Mouse (Mus musculus) megakaryocyte, embryonic 14.5 days (primary cell): ENCODE data around the gene Mbd3. TPM values are rescaled to one million over a fixed set of nuclear protein-coding genes. Genes with fewer than 3 reads are reported as not detected.

Source experiments
- H3K27me3 ChIP-seq: replicated peaks from 2 replicates; pipeline ENCODE3; 2012; ENCODE audit warnings: inconsistent platforms
- H3K36me3 ChIP-seq: replicated peaks from 2 replicates; pipeline ENCODE3; 2012; ENCODE audit warnings: low read length, inconsistent platforms, mixed read lengths
- H3K4me1 ChIP-seq: 2 replicates; pipeline ENCODE4 v1.6.1; 2012; ENCODE audit warnings: inconsistent platforms
- H3K4me3 ChIP-seq: replicated peaks from 2 replicates; pipeline ENCODE3; 2012; ENCODE audit warnings: moderate library complexity, mild to moderate bottlenecking, inconsistent platforms
- H3K9me3 ChIP-seq: 2 replicates; pipeline ENCODE4 v1.6.1; 2012; ENCODE audit warnings: inconsistent platforms
- FLI1 ChIP-seq: IDR thresholded peaks from 2 replicates; pipeline ENCODE4 v1.6.1; 2012; ENCODE audit warnings: low read length, inconsistent platforms, mixed read lengths
- GATA1 ChIP-seq: IDR thresholded peaks from 3 replicates; pipeline ENCODE4 v1.6.1; 2012; ENCODE audit warnings: mixed read lengths, low read length, inconsistent platforms, borderline replicate concordance
- polyA plus RNA-seq: library from polyadenylated mRNA; stranded (reverse); fragments of >175 nt; gene quantifications from 2 replicates; pipeline ENCODE4 v1.2.3, GENCODE M21; 2012; ENCODE audit warnings: low replicate concordance; ENCODE audit not compliant: insufficient read depth

Gene Mbd3
- polyA plus RNA-seq, 1 experiment: 199 TPM

DNA sequence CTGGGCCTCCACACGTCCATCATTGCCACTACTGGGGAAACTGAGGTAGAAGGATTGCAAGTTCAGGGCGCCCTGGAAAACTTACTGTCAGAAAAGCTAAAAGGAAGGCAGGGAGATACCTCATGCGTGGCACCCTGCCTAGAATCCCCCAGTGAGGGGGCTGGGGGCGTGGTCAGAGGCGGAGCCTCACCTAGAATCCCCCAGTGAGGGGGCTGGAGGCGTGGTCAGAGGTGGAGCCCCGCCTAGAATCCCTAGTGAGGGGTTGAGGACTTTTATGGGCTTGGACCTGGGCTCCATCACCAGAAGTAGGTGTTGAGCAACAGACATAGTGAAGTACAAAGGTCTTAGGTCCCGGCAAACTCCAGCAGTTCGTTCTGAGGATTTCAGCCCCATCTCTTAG, 36.9 kb upstream of the Mbd3 start:
- Histone ChIP-seq H3K4me1 (peaks cover 80% of the 10 kb centered on the region), H3K27me3 (peaks cover 3% of the 10 kb centered on the region)

DNA sequence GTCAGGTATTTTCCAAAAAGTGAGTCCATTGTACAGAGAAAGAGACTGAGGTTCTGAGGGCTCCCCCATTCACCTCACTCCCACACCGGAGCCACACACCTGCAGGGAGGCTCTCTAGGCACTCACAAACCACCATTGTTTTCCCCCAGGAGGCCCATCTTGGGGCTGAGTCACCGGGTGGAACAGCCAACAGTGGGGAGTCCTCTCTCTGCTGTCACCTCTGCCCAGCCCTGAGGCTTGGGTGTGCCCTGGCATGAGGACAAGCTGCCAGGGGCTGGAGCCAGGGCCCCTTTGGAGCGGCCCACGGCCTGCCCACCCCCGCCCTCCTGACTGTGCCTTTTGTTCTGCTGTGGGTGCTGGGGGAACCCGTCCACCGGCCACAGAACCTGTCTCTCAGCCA, 36.4 kb upstream of the Mbd3 start:
- H3K36me3 ChIP-seq: peaks cover 5% of the 10 kb centered on the region
- TF ChIP-seq GATA1 (no peak), FLI1 (no peak)
- H3K4me1 ChIP-seq: peaks cover 80% of the 10 kb centered on the region
- H3K27me3 ChIP-seq: peaks cover 3% of the 10 kb centered on the region
- no peaks in the 10 kb centered on the region for H3K9me3 ChIP-seq
- peak overlapping the region; percentile 47 for H3K4me3 ChIP-seq

More for the DNA sequence above, 36.9 kb upstream of the Mbd3 start:
- H3K36me3 ChIP-seq: no peaks in the 10 kb centered on the region
- peak overlapping the region; percentile 47 for H3K4me3 ChIP-seq
- no peaks in the 10 kb centered on the region for H3K9me3 ChIP-seq
- TF ChIP-seq FLI1: no peak
- TF ChIP-seq GATA1: no peak

DNA sequence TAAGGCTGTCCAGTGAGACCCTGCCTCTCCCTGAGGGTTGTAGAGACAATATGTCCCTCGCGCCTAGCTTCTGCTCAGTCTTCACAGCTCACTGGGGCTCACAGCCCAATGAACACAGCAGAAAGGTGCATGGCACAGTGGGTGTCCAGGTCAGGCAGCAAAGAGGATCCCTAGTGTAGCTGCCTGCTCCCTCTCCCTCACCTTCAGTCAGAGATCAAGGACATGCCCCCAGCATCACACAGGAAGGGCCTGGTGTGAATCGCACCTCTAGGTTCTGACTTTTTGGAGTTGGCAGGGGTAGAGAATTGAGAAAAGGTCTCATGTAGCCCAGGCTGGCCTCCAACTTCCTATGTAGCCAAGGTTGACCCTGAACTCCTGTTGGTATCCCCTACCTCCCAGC, 35.5 kb upstream of the Mbd3 start:
- no peak for TF ChIP-seq FLI1
- no peak for TF ChIP-seq GATA1
- Histone ChIP-seq H3K27me3 (peaks cover 3% of the 10 kb centered on the region), H3K36me3 (peaks cover 14% of the 10 kb centered on the region), H3K4me1 (peaks cover 77% of the 10 kb centered on the region), H3K9me3 (no peaks in the 10 kb centered on the region), H3K4me3 (peak overlapping the region; percentile 96)

DNA sequence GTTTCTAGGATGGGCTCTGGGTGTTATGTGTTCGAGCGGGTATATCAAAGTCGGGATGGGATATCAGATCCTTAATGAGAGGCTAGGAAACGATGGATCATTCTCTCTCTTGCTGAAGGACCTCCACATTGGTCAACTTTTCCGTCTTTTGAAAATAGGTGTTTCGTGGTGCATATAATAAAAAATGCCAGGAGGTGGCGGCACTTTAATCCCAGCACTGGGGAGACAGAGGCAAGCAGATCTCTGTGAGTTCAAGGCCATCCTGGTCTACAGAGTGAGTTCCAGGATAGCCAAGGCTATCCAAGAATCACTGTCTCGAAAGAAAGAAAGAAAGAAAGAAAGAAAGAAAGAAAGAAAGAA, 34.9 kb upstream of the Mbd3 start:
- no peak for TF ChIP-seq GATA1
- no peak for TF ChIP-seq FLI1
- Histone ChIP-seq H3K4me3 (peak overlapping the region; percentile 96), H3K36me3 (peaks cover 20% of the 10 kb centered on the region), H3K4me1 (peaks cover 71% of the 10 kb centered on the region), H3K9me3 (no peaks in the 10 kb centered on the region), H3K27me3 (peaks cover 3% of the 10 kb centered on the region)

DNA sequence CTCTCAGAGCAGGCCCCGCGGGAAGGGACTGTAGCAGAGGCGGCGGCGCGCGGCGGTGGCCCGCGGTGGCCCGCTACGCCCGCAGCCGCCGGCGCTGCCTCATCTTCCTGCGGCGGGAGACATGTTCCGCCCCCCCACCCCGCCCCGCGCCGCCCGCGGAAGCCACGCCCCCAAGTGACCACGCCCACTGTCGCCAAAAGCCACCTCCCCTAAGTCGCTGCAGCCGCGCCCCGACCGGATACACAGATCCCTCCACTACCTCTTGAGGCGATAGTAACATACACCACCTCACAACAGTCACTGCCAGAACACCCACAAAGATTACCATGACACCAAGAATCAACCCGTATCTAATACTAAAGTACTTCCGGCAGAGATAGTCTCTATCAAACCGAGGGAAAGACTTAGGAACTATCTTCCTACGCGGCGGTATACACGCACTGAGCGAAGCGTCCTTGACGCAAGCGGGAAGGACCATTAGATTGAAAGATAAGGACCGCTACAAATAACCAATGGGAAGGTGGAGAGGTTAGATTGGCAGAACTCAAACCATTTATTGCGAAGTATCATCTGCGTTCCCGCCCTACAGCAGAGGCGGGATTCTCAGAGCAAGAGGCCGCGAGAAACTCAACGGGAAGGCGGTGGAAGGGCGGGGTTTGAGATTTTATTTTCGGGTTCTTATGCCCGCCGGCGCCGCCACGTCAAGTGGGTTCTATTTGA, 34.3 kb upstream of the Mbd3 start, which contains the start of gene Tcf3:
Gene Tcf3 (minus strand): TSS at position 135 of the 720 bp plus-strand sequence.
- Histone ChIP-seq H3K27me3 (peaks cover 3% of the 10 kb centered on the region), H3K36me3 (peaks cover 25% of the 10 kb centered on the region), H3K4me1 (peaks cover 66% of the 10 kb centered on the region), H3K9me3 (no peaks in the 10 kb centered on the region), H3K4me3 (peak within 1 kb of the TSS; percentile 96)
- peak; percentile 91 for TF ChIP-seq GATA1
- TF ChIP-seq FLI1: no peak; the same call in 1 of the 2 replicates

DNA sequence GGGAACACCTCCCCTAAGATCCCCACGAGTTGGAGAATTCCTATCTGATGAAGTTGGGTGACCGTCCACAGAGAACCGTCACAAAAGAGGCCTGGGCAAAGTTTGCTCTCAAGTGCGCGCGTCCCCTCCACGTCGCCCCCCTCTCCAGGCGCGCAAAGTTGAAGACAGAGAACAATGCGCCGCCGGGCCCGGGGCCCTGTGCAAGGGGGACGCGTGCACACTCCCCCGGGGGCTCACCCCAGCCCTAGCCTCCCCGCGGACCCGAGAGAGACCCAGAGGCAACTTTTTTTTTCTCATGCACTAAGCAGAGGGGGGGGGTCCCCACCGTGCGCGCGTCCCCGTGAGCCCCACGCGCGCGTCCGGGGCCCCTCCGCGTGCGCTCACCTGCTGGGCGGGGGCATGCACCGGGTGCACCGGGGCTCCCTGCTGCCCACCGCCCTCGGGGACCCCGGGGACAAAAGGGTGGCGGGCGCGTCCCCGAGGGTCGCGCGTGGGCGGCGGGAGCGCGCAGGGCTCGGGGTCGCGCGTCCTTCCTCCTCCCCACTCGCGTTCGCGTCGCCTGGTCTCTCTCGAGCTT, 33.7 kb upstream of the Mbd3 start:
- Histone ChIP-seq H3K9me3 (no peaks in the 10 kb centered on the region), H3K4me3 (peak overlapping the region; percentile 96), H3K4me1 (peaks cover 59% of the 10 kb centered on the region), H3K36me3 (peaks cover 31% of the 10 kb centered on the region), H3K27me3 (no peaks in the 10 kb centered on the region)
- no peak for TF ChIP-seq GATA1
- no peak for TF ChIP-seq FLI1

DNA sequence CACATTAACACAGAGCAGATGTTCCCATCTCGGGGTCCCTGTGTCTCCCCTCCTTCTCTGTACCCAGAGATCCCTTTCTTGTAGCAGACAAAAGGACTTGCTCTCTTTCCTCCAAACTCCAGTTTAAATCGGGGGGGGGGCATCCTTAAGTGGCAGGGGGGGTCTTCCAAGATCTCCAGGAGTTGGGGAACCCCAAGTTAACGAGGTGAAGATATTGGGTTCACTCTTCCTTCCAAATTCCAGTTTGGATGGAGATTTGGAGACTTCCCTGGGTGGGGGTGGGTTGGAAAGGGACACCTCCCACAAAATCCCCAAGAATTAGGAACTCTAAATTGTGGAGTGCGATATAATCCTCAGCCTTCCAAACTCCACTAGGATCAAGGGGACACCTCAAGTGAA, 33.0 kb upstream of the Mbd3 start:
- no peaks in the 10 kb centered on the region for H3K27me3 ChIP-seq
- H3K9me3 ChIP-seq: no peaks in the 10 kb centered on the region
- TF ChIP-seq FLI1: no peak
- peaks cover 56% of the 10 kb centered on the region for H3K4me1 ChIP-seq
- H3K4me3 ChIP-seq: peak overlapping the region; percentile 96
- peaks cover 37% of the 10 kb centered on the region for H3K36me3 ChIP-seq

DNA sequence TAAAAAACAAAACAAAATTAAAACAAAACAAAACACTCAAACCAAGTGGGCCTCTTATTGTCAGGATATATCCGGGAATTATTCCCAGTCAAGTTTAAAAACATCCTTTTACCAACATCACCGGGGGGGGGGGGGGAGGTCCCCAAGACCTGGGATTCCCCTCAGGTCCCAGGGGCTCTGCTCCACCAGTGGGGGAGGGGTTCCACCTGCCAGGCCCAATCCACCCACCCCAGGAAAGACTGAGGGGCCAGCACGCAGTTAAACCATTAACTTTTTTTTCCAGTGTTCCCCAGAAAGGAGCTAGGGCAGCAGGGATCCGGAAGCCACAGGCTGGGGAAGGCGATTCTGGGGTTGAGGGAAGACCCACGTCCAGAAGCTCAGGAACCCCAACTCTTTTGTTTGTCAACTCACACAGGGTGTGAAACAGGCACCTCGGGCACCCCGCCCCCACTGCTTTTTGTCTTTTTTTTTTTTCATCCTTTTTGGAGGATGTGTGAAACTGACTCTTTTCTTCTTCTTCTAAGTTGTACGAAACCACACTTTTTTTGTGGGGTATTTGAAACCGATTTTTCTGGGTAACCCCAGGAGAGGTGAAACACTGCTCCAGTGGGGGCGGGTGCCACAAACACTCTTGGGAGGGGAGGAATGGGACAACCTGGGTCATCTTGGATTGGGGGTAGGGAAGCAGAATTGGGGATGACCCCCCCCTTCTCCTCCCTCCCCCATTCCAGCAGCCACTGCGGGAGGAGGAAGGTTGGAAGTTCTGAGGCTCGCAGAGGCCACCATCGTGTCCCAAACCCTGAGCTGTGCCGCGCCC, 32.4 kb upstream of the Mbd3 start:
- no peaks in the 10 kb centered on the region for H3K27me3 ChIP-seq
- H3K36me3 ChIP-seq: peaks cover 43% of the 10 kb centered on the region
- no peaks in the 10 kb centered on the region for H3K9me3 ChIP-seq
- peak overlapping the region; percentile 96 for H3K4me3 ChIP-seq
- TF ChIP-seq GATA1 (no peak), FLI1 (no peak)
- H3K4me1 ChIP-seq: peaks cover 58% of the 10 kb centered on the region

DNA sequence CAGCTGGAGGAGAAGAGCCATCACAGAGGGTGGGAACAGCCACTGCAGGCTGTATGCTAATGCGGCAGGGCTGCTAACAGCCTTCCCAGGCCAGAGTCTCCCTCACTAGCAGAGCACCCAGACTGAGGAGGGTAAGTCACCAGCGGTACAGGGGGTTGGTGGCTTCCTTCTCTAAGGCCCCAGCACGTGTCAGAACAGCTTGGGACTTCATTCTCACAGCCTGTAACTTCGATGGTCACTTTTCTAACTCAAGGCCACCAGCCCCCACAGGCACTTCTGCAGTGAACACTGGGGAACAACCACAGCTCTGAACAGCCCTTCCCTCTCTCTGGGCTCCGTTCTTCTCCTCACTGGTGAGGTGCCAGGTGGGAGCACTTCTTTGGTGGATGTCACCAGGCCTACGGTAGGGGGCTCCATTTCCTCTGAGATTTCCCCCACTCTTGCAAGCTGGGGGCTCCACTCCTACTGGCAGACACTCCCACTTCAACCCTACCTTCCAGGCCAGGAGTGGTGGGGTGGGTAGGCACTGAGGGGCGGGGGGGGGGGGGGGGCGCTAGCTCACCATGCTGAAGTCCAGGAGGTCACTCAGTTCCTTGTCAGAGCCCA, 31.1 kb upstream of the Mbd3 start:
- 0 out of 2 replicates have a peak, but pooled peaks cover under 1% of the 10 kb centered on the region for H3K9me3 ChIP-seq
- no peak for TF ChIP-seq GATA1
- TF ChIP-seq FLI1: no peak
- no peaks in the 10 kb centered on the region for H3K27me3 ChIP-seq
- H3K36me3 ChIP-seq: peaks cover 56% of the 10 kb centered on the region
- no peak overlapping the region for H3K4me3 ChIP-seq
- H3K4me1 ChIP-seq: peaks cover 45% of the 10 kb centered on the region
